Mouse (Mus musculus): Measurements from ENCODE around the gene Slc6a4.

Gene Slc6a4

DNA sequence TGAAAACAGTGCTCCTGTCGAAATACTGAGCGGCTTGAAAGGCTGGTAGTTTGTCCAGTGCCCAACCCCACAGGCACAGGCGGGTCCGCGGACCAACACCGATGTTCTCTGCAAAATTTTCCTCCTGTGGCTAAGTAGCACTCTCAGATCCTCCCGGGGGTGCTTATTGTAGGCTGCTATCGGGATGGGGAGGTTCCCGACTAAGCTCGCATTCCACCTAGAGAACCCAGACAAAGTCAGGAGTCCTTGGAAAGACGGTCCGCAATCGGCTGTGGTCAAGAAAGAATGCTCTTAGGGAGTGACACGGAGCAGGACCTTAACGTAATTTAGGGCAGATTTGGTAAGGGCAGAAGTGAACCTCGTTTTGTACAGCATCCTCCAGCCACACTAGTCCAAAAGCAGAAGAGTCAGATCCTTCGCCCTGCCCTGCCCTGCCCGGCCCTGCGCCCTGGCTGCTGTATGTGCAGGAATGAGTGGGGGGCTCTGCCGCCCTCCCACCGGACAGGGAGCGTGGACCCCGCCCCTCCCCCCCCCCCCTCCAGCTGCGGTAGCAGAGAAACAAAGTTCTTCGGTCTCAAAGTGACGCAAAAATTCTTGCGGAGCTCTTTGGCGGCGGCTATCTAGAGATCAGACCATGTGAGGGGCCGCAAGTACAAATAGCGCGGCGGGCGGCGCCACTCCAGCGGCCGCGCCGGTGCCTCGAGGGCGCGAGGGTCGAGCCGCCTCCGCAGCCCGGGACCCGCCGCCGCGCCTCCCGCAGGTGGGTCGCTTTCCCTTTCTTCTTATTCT is at the start of gene Slc6a4:
Slc6a4 (plus strand) TSS at position 688 of the 789 bp plus-strand sequence.
- DNase-seq = no peak

DNA sequence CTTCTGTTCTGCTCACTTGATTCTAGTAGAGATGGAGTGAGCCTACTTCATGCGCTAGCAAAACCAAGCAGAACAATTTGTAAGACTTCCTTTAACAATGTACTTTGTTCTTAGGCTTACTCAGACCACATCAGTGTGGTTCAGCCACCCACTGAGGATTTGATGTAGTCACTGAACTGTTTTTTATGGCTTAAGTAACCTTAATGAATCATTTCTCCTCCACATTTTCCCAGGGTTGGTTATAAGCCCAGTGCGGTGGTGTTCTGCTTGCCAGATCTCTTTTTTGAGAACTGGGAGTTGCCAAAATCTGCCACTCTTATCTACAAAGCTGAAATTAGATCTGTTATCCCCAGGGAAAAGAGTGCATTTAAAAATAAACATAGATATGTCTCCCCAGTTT is 44.9 kb upstream of the Slc6a4 start:
- DNase-seq = no peak

DNA sequence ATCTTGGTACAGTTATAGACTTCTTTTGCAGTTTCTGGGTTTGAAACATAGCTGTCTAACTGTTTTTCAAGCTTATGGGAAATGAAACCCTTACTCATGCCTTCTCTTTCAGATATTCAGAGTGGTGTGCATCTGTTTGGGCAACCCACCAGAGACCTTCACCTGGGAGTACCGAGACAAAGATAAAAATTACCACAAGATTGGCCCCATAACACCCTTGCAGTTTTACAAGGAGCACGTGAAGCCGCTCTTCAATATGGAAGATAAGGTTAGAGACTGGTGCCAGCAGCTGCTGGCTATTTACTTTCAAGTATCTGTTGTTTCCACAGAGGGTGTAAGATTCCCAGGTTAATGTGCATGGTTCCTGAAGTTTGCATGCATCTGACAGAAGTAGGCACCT is 32.7 kb upstream of the Slc6a4 start:
- no peak for DNase-seq

DNA sequence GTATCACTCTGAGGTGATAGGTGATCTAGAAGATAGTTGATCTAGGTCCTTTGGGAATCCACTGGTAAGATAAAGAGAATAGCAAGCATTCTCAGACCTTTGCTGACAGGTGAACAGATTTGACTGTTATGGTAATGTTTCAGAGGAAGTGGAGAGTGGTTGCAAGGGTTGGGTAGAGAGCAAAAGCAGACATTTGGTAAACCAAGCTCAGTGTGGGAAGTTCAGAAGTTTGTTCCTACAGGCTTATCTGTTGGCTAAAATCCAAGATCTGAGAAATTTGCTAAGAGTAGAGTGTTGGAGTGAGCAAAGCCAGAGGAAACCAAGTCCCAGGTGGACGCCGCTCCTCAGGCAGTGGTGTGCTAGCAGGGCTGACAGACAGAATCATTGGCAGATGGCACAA is 28.1 kb upstream of the Slc6a4 start:
- no peak for DNase-seq

DNA sequence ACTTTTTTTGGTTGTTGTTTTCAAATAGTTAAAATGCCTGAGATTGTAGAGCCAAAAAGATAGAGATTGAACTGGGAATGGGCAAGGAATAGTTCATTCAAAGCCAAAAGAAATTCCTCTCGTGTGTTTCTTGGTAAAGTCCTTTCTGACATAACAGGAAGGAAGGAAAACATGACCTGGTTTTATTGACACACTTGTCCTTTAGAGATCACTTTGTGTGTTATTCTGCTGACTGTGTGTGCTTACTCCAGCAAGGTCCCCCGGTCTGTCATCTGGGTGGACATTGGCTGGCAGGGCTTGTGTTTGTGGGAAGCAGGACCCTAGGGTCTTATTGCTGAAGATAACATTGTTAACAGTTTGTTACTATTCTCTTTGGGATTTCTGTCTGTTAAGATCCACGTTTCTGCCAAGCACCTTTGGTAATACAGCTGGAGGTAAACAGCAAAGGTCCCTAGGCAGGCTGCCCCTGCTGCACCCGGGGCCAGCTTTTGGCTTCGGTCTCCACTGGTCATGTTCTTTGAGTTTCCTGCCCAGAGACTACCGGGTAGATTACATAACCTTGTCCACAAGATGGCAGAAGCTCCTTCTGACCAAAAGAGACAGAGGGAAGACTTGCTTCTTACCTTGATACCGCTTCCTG is 23.6 kb upstream of the Slc6a4 start:
- no peak for DNase-seq

DNA sequence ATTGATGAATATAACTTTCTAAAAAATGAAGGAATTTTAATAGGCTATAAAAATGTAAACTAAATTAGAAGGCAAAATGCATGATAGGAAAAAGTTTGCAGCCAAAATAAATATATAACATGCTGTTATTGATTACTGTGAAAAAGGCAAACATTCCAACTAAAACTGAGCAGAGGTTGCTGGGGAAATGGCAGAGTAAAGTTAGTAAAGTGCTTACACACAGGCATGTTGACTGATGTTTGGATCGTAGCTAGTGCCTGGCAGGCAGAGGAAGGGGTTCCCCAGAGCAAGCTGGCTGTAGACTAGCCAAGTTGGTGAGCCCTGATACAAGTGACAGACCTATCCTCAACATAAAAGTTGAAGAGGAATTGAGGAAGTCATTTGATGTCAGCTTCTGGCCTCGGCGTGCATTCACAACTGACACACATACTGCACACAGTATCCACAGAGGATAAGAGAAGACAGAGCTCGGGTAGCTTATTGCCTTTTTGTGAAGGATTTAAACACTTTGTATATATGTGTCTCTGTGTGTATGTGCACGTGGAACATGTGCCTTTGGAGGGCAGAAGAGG is 16.7 kb upstream of the Slc6a4 start:
- DNase-seq = no peak

DNA sequence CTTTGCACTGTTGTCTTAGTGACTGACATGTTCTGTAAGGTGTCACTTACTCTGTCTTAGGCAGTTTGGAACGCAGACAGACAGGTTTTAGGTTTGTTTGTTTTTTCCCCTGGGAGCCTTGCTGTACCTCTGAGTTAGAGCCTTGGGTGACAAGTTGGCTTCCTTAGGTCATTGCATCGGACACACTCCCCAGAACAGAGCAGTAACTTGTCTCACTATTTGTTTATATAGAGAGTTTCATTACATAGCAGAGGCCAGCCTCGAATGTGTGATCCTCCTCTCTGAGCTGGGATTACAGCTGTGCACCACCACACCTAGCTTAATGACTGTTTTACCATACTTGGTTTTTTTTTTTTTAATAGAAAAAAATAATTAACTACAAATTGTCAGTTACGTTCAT is 16.0 kb upstream of the Slc6a4 start:
- no peak for DNase-seq

DNA sequence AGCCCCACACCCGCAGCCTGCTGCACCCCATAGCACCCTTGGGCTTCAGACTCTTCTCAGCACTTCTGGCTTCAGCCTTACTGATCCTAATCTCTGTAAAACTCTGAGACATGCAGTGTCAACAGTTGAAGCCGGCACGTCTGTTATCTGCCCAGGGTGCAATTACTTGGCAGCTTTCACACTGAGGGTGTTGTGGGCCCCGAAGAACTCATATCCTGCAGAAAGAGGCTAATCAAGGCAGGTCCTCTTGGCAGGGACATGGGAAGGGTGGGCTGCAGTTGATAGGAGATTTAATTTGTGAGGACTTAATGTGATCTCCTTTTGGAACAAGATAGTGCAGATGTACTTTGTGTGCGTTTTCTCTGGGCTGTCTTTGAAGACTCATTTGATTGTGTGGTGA is 14.8 kb upstream of the Slc6a4 start:
- no peak for DNase-seq

DNA sequence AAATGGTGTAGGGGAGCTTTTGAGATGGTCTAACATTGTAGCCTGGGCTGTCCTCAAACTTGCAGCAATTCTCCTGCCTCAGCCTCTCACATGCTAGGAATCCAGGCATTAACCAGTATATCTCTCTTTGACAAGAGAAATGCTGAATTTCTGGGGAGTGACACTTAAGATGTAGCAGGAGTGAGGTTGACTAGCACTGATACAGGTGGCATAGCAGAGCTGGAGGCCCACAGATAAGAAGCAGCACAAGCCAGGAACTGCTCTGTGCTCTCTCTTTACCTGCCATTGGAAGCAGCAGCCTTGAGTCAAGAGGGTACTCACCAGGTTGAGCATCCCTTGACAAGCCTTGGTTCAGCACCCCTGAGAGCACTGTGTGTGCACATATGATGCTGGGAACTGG is 14.2 kb upstream of the Slc6a4 start:
- no peak for DNase-seq

DNA sequence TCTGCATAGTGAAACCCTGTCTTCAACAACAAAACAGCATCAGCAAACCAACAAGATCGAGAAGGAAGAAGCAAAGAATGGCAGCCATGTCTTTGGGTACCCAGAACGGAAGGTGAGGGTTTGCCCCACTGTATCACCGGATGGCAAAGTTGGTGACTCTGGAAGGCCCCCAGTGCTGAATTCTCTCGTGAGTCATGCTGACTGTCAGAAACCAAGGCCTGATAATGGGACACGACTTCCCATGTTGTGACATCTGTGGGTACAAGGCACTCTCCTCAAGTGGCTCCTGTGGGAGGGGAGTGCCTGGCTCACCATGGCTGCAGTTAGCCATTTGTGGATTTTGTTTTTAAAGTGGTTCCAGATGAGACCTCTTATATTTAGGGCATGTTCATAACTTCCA is 7.6 kb upstream of the Slc6a4 start:
- DNase-seq = no peak

DNA sequence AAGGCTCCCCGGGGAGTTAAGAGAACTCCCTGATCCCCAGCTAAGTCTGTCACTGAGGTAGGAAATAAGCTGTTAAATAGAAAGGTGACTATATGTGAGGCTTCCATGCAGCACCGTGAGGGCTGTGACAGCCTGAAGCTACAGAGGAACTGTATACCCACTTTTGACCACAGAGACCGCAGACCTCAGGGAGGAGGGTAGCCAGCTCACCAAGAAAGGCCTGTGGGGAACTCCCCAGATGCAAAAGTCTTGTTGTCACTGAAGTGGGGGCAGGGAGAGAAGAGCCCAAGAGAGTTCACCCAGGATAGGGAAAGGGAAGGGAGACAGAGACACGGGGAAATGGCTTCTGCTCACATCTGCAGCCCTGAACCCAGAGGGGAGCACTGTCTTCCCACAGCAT is 5.5 kb upstream of the Slc6a4 start:
- peak; percentile 33 to 45 for DNase-seq

DNA sequence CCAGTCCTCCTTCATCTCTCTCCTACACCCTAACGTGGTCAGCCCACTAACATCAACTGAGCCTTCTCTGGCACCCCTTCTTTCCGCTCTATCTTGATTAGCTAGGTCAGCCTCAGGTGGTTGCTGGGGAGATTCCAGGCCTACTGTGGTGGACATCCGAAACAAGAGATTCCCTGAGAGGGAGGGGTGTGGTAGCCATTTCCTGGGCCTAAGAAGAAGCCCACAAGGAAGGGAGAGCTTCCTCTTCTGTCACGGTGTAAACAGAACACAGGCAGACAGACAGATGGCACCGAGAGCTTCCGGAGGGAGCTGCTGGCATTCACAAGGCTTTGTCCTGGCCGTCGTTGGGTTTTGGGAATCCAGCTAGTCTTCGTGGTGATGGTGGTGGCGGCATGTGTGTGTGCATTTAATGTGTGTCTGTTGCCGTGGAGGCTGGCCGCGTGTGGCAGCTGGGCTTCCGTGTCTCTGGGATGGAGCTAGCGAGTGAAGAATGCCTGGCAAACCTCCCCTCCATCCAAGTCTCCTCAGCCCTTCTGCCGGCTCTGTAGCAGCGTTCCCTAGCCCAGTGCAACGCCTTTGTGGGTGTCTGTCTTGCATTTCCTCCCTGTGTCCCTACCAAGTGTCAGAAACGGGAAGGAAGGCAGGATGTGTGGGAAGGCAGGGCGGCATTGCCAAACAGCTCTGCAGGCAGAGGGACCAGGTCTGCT is 2.3 kb upstream of the Slc6a4 start:
- no peak for DNase-seq

DNA sequence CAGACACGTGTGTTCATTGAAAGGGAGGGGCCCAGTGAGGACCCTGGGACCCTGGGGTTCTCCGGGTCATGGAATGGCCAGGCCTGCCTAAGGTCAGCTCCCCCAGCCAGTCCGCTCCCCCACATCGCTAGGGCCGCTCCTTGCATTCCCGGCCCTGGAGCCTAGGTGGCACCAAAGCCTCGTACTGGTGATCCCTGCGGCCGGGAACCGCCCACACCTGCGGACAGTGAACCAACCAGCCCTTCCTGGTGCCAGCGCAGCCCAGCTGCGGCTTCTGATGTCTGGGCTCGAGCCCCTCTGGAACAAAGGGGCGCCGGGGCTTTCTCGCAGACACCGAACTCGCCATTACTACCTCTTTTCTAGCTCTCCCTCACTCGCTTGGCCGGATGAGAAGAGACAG is 1.1 kb upstream of the Slc6a4 start:
- peak; percentile 60 to 67 for DNase-seq

DNA sequence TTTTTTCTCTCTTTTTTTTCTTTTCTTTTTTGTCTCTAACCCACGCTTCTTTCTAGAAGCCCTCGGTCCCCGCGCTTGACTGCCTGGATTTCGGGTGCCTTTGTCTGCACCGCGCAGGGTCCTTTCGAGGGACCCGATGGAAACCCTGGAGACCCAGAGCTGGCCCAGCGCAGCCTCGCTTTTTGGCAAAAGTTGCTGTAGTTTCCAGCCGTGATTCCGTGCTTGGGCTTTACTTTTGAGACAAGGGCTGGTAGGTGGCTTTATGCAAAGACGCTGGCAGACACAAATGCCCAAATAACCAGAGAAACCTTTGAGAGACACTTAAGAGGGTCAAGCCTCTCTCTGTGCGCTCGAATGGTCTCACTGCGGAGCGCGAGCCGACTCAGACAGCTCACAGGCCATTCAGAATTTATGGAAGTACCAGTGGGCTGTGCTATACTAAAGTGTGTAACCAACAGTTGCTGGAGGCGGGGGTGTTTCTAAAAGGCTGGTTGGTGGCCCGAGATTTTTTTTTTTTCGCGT is 363 bp downstream of the Slc6a4 start:
- no peak for DNase-seq

DNA sequence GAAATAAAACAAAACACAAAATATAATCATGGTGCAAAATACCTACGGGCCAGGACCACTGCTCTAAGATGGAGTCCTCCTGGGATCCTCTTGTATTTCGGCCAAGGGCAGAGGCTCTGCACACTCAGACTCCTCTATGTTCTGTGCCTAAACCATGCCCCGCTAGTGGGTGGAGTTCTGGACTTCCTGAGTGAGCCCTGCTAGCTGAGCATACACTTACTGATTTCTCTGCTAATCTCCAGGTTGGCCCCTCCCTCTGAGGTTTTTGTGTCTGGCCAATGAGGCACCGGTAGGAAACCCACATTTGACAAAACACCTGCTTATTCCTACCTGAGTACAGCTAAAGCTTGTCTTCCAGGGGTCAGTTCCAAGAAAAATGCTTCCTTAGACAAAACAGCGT is 2.3 kb downstream of the Slc6a4 start:
- DNase-seq = no peak

DNA sequence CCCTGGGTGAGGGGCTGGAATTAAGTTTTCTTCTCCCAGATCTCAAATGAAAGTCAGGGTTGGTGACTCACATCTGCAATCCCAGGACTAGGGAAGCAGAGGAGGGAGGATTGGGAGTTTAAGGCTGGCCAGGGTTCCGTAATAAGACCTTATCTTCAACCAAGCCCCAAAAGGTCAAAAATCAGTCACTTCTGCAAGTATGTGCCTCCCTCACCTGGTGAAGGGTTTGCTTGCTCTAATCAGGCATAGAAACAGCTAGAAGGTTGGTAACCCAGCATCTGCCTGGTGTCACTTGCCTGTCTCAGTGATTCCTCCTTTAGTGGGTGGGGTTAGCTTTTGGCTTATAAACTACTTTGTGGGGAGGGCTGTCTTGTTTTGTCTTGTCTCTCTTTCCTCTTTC is 4.0 kb downstream of the Slc6a4 start:
- DNase-seq = no peak

DNA sequence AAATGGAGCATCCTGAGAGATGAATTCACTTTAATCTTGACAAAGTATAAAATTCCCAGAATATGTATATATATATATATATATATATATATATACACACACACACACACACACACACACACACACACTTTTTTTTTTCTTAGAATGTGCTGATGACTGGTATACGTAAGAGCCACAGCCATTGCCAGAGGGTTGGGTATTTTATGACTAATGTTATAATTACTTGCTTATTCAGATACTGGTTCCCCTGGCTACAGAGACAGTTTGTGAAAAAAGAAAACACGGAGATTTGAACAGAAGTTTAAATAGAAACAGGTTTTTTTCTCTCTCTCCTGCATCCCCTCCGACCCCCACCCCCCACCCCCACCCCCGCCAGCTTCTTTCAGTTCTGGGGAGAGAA is 7.5 kb downstream of the Slc6a4 start:
- no peak for DNase-seq

DNA sequence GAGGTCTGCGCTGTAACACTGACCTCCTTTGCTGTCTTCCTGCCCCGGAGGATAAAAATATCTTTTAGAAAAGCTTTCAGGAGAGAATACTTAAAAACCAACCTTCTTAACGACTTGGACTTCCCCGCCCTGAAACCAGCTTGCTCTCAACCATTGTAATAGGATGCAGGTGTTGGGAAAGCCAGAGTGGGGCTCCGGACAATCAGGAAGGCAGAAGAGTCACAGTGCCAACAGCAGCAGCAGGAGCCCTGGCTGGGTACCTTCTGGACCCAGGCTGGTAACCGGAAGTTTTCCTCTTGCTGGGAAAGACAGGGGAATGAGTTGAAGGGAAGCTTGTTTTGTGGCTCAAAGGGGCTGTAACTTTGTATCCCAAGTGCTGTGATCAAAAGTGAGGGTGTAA is 8.2 kb downstream of the Slc6a4 start:
- no peak for DNase-seq

DNA sequence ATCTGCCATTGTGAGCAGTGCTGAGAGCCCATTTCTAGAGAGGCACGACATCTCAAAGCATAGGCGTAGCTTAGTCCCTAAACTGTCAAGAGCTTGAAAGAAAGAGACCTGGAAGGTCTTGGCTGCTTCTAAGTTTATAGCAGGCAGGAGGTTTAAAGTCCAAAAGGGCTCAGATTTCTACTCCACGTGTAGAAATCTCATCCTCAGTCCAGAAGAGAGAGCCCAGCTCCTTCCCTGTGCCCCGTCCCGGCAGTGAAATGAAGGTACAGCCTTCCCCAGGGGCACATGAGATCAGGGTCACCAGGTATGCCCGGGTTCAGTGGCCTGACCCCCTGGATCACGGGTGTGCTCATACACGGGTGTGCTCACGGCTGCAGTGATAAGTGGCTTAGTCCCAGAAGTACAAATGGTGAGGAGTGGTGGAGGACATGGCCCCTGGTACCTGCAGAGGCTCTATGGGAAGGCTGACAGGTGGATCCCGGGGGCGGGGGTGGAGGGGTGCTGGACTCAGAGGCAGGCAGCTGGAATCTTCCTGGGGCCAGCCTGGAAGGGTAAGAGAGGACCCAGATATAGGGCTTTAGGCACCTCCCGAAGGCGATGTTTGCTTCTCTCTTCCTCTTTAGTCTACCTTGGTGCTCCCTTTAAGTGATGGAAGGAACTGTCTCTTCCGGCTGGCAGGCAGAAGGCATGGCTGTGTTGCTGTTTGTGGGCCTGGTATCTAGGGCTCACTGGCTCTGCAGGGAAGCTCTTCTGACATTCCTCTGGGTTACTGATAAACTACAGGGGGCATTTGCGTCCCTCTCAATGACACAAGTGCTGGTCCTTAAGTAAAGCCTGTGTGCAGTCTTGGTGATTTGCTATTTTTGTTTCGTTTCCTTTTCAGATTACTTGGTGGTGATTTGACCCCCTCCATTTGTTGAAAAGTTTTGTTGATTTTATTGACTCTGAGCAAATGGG is 10.9 kb downstream of the Slc6a4 start:
- no peak for DNase-seq

DNA sequence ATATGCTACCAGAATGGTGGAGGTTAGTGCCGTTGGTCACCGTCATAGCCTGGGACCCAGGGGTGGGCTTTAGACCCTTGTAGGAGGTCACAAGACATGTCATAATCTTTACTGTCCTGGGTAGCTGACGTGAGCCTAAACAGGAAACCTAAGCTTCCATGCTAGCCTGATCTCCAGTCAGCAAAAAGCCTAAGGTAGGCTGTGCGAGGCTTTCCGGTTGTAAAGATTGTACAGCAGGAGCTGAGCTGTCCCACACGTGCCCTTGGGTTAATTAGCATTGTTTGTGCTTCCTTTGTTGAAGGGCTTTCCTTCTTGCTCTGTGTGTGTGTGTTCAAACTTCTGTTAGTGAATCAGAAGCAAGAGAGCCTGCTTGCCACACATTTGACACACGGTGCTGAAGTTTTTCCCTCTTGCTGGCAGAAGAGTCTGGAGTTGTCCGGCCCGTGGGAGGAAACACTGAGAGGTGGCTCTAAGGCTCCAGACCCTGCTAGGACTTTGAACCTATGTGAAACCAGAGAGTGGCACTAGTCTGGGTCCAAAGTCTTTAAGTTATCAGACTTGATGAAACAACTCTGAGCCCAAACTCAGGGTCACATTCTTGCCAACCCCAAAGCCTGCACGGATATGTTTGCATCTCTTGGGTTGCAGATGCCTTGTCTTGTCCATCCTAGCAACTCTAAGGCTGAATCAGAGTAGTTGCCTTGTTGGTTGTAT is 12.5 kb downstream of the Slc6a4 start:
- no peak for DNase-seq

DNA sequence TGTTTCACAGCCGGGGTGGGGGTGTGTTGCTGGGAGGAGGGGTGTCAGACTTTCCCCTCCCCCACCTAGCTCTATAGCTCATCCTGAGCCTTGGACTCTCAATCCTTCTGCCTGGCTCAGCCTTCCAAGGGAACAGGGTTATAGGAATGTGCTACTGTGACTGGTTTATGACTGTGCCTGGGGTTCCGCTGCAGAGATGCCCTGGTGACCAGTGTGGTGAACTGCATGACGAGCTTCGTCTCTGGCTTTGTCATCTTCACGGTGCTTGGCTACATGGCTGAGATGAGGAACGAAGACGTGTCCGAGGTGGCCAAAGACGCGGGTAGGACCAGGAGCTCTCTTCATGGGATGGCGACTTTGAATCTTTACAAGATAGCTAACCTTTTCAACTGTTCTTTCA is 19.6 kb downstream of the Slc6a4 start:
- DNase-seq = no peak

DNA sequence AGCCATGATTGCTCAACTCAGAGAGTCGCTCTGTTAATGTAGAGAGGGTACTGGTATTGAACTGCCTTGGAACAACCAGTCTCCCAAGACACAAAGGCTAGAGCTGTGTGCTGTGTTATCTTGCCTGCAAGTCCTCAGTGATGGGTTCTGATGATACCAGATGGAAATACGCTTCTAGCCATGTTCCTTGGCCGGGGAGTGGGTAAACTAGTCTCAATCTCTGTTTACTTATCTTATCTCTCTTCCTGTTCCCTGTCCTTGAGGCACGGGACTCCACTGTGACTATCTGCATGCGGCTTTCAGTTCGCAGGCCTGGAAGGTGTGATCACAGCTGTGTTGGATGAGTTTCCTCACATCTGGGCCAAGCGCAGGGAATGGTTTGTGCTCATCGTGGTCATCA is 21.1 kb downstream of the Slc6a4 start:
- DNase-seq = no peak
